Mouse (Mus musculus): ENCODE results near the gene Pced1b.

GRCm38 (mm10) chr15:97415426-97415946 lies 168.6 kb downstream of the Pced1b start:
- TF ChIP-seq CHD1 (IDR thresholded peaks at IDR 0.05; ENCODE audit: low read depth, low read length) (no peak), BHLHE40 (IDR thresholded peaks at IDR 0.05; ENCODE audit: borderline replicate concordance, low read depth, low read length) (no peak), CTCF (IDR thresholded peaks at IDR 0.05 in 2 of 3, conservative IDR thresholded peaks at IDR 0.05 in 1 of 3; ENCODE audit: control insufficient read depth in 1 of 3, insufficient read depth in 1 of 3, low read depth in 2 of 3, low read length in 3 of 3, poor library complexity in 1 of 3, severe bottlenecking in 1 of 3) (no peak), SMC3 (IDR thresholded peaks at IDR 0.05; ENCODE audit: low read depth, low read length) (no peak)
